In the genomic region with DNA sequence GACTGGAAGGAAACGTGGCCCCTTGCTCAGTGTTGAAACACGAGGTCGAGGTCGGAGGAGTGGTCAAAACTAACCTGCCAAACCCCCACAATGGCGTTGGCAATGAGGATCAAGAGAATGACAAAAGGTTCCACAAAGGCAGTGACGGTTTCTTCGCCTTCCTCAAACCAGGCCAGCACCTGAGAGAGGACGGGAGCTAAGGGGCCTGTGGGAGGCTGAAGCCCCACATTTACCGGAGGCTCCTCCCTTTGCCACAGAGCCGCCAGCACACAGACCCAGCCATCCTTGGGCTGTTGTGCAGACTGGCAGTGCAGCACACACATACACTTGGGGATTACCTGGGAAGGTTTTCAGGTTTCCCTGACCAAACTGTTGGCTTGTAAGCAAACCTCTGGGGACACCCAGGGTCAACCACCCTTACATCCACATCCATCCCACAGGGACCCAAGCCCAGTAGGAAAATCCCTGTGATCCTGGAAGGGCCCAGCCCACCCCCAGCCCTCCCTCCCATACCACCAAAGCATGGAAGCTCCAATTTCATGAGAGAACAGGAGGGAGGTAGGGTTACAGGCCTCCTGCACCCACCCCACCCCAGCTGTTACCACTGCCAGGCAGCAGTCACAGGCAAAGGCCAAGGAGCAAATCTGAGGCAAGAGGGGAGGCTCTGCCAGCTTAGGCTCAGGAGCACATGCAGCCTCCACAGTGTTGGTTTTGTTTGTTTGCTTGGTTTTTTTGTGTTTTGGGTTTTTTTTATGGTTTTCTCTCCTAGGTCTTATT, we compare ENCODE assay signal across 1 mouse cellular context.
A peak's percentile ranks its signal among the peaks of the same experiment; 100 is the strongest.
TF ChIP-seq lines count a peak whose summit lies in the region.

No protein-coding gene starts in this region.

TF ChIP-seq in CH12.LX, 34 proteins besides CTCF, POLR2A, EP300 and RAD21:
- TF ChIP-seq JUN (IDR thresholded peaks at IDR 0.05; ENCODE audit: insufficient read depth, low read depth, low read length): no peak
- 0 out of 2 replicates have a peak, but pooled peaks have one; percentile 29 for TF ChIP-seq MAX (IDR thresholded peaks at IDR 0.05; ENCODE audit: low read length)
- TF ChIP-seq ZNF384 (IDR thresholded peaks at IDR 0.05; ENCODE audit: low read depth, low read length): no peak
- TF ChIP-seq IRF4 (IDR thresholded peaks at IDR 0.05; ENCODE audit: low read depth, low read length): no peak
- TF ChIP-seq E2F4 (IDR thresholded peaks at IDR 0.05; ENCODE audit: insufficient replicate concordance, low read depth, low read length): no peak
- TF ChIP-seq ETS1 (conservative IDR thresholded peaks at IDR 0.05; ENCODE audit: low read depth, low read length): no peak
